Mouse (Mus musculus): ENCODE data around the gene Sall2. TPM values are rescaled to one million over a fixed set of nuclear protein-coding genes. Genes with fewer than 3 reads are reported as not detected.
A peak's percentile ranks its signal among the peaks of the same experiment; 100 is the strongest.
"Not testable (repeated sequence)": the region's sequence is repeated elsewhere in the genome, so short reads cannot be mapped to it uniquely, and the experiment has no call there.

Gene Sall2
- total RNA-seq, 1 experiment from 2014 or later, result 9.5 TPM

GRCm38 (mm10) chr14:52303517-52303916 lies 25.0 kb downstream of the Sall2 start:
- not testable (repeated sequence) for DNase-seq

- DNase-seq, result no peak
Measured at GRCm38 (mm10) chr14:52295558-52296264, 32.9 kb downstream of the Sall2 start.

- DNase-seq, result no peak
Measured at GRCm38 (mm10) chr14:52284191-52284590, 44.4 kb downstream of the Sall2 start.

DNA sequence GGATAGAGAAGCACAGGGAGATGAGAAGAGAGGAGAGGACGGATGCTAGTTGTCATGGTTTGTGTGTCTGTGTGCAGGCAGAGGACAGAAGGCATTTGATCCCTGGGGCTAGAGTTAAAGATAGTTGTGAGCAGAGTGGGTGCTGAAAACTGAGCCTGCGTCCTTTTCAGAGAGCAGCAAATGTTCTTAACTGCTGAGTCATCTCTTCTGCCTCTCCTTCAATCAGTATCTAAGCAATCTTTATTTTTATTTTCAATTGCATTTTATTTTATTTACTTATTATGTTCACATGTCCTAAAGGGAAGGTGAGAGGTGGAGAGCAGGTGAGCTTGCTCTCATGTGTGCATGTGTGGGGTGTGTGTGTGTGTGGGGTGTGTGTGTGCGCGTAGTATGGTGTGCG lies 44.9 kb downstream of the Sall2 start:
- no peak for DNase-seq

- DNase-seq, result peak; percentile 32
Measured at GRCm38 (mm10) chr14:52279747-52280120, 48.8 kb downstream of the Sall2 start.

- peak; percentile 96 for DNase-seq
Measured at GRCm38 (mm10) chr14:52278932-52279746, 49.4 kb downstream of the Sall2 start, which contains the start of the genes Tox4 and Rab2b. Tox4 (plus strand) TSS chr14:52279146. Rab2b (minus strand) TSS chr14:52279545.

DNA sequence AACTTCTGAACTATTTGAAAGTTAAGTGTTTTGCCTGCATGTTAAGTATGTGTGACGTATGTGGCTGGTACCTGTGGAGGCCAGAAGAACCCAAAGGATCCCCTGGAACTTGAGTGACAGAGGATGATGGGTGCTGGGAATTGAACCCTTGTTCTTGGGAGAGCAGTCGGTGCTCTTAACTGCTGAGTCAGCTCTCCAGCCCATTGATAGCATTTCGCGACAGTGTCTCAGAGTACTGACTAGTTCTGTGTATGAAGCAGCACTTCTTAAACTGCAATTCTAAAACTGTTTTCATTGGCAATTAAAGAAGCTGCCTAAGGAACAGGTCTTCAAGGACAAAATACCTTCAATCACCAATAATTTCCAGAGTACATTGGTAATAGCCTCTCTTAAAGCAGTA lies 51.4 kb downstream of the Sall2 start:
- no peak for DNase-seq

DNA sequence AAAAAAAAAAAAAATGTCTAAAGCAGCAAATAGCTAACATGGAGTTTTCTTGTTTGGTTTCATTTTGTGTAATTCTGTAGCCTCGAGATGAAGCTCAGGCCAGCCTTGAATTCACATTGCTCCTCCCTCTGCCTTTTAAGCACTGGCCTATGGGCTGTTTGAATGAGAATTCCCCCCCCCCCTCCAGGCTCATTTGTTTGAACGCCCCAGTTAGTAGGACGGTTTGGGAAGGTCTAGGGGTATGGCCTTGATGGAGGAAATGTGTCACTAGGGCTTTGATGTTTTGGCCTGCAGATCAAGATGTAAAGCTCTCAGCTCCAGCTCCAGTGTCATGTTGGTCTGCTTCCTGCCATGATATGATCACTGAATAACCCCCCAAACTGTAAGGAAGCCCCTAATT lies 55.8 kb downstream of the Sall2 start:
- DNase-seq, result peak; percentile 28

Other genes starting within 250 kb of the Sall2 start
- gene Hnrnpc, start 224.7 kb downstream of the Sall2 start, total RNA-seq (2021), result 235 and 281 TPM in 2 replicates
- 0.38 and 0.73 TPM in 2 replicates for gene Rpgrip1, start 218.1 kb downstream of the Sall2 start, total RNA-seq (2021)
- 60.0 and 61.3 TPM in 2 replicates for gene Supt16, start 131.3 kb downstream of the Sall2 start, total RNA-seq (2021)
- gene Chd8, start 71.0 kb downstream of the Sall2 start, total RNA-seq (2021), result 104 and 109 TPM in 2 replicates
- 39.7 and 51.3 TPM in 2 replicates for gene Tox4, start 49.6 kb downstream of the Sall2 start, total RNA-seq (2021)
- 35.7 and 37.8 TPM in 2 replicates for gene Rab2b, start 49.2 kb downstream of the Sall2 start, total RNA-seq (2021)
- gene Mettl3, start 23.6 kb downstream of the Sall2 start, total RNA-seq (2021), result 54.4 and 64.8 TPM in 2 replicates
- gene Olfr1513, start 27.6 kb upstream of the Sall2 start, total RNA-seq (2021), result not detected in 2 replicates
- not detected in 2 replicates for gene Olfr1512, start 50.4 kb upstream of the Sall2 start, total RNA-seq (2021)
- not detected in 2 replicates for gene Olfr1511, start 68.6 kb upstream of the Sall2 start, total RNA-seq (2021)
- not detected in 2 replicates for gene Olfr1510, start 85.6 kb upstream of the Sall2 start, total RNA-seq (2021)
- not detected in 2 replicates for gene Olfr1509, start 114.2 kb upstream of the Sall2 start, total RNA-seq (2021)
- gene Olfr1508, start 138.7 kb upstream of the Sall2 start, total RNA-seq (2021), result not detected in 2 replicates
- not detected in 2 replicates for gene Olfr1507, start 167.0 kb upstream of the Sall2 start, total RNA-seq (2021)